Mouse (Mus musculus) cerebral cortex, adult 2 months (tissue): ENCODE results near the gene Ascc3.

Source experiments
- WGBS: fragments of 180-500 bp; shearing (Covaris S2); methylation state at CpG from one replicate; pipeline ENCODE4 v1.1.7; 2018; 5-methylcytosine and 5-hydroxymethylcytosine counted together

Gene Ascc3

DNA sequence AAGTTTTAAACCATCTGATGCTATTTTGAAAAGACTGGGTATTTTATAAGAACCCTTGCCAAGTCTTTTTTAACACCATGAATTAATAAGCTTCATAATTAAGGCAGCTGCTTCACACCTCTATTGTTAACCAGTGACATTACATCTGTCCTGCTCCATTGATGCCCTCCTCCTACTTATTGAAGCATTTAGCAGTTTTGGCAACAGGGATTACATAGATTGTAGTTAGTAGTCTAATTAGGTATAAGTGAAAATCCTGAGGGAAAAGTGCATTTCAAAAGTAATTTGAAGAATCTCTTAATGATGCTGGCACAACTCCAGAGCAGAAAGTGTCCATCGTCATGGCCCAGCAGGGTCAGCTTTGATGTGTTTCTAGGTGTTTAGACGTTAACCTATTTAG, 180.3 kb downstream of the Ascc3 start:
- 47% methylated on average over 2 of the region's 2 CpGs for WGBS

- 75% methylated on average over 2 of the region's 2 CpGs for WGBS
Observed at GRCm38 (mm10) chr10:50773846-50774245, 181.4 kb downstream of the Ascc3 start.

DNA sequence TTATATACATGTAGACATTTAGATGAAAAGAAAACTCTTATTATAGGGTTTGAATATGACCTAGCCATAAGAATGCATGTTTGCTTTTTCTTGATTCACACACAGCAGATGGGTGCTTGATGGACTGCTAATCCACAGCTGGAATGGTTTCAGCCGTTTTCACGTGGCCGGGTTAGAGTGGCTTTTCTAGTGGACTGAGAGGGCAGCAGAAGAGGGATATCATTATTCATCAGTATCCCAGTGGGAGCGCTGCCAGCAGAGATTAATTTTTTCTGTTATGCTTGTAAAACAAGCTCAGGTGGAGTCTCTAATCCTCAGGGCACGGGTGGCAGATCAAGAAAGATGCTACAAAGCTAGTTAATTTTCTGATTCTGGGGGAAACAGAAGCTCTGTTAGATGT, 200.4 kb downstream of the Ascc3 start:
- 61% methylated on average over 5 of the region's 5 CpGs for WGBS

GRCm38 (mm10) chr10:50801594-50801993, 209.1 kb downstream of the Ascc3 start:
- 65% methylated on average over 2 of the region's 2 CpGs for WGBS

- 71% methylated on average over 2 of the region's 2 CpGs for WGBS
Observed at GRCm38 (mm10) chr10:50802380-50802779, 209.9 kb downstream of the Ascc3 start.

- 97% methylated on average over 2 of the region's 2 CpGs for WGBS
Observed at GRCm38 (mm10) chr10:50806166-50806565, 213.7 kb downstream of the Ascc3 start.

DNA sequence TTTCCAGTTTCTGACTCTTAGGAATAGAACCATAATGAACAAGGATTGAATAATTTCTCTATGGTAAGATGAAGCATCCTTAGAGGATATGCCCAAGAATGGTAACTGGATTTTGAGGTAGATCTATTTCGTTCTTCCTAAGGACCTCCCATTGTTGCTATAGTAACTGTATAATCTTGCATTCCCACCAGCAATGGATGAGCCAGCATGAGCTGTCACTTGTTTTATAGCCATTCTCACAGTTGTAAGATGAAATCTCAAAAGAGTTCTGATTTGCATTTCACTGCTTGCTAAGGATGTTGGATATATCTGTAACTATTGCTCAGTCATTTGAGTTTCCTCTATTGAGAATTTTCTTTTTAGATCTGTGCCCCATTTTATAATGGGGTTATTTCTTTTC, 229.9 kb downstream of the Ascc3 start:
- WGBS = 58% methylated on average over 1 of the region's 1 CpGs

GRCm38 (mm10) chr10:50834533-50834932, 242.1 kb downstream of the Ascc3 start:
- WGBS = 88% methylated on average over 2 of the region's 2 CpGs

DNA sequence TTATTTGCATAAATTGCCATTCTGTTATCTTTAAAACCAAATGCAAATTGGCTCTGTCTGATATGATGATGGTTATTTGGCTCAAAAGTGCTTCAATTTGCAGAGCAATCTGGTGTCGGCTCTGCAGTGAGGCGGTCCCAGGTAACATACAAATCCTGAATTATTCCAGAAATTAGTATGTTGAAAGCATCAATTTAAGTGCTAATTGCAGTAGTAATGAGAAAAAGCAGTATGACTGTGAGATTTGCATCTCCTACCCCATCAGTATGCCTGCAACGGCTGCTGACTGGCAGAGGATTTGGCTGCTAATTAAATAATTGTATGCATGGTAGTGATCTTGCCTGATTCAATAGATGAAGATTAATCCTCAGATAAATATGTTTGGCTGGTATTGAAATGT, 250.9 kb downstream of the Ascc3 start:
- WGBS = 65% methylated on average over 3 of the region's 3 CpGs

DNA sequence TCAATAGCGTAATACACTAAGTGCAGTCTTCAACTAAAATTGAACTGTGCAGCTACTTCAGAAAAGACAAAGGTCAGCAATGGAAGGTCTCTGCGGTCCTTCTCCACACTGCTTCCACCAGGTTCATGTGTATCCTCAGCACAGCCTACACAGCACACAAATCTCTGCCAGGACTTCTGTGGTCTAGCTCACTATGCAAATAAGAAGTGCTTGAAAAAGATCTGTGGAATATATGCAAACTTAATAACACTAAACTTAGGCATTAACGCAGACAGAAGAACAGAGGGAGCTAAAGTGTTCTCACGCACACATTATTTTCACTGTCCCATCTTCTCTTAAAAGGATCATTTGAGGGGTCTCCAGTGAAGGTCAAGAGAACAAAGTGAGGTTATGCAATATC, 275.7 kb downstream of the Ascc3 start:
- WGBS = 58% methylated on average over 4 of the region's 4 CpGs

- 90% methylated on average over 5 of the region's 5 CpGs for WGBS
Observed at GRCm38 (mm10) chr10:50876952-50877351, 284.5 kb downstream of the Ascc3 start.

GRCm38 (mm10) chr10:50881476-50882069, 289.1 kb downstream of the Ascc3 start:
- WGBS = 40% methylated on average over 2 of the region's 2 CpGs

GRCm38 (mm10) chr10:50882366-50882765, 289.9 kb downstream of the Ascc3 start:
- whole genome bisulfite sequencing = 92% methylated on average over 2 of the region's 2 CpGs

GRCm38 (mm10) chr10:50886305-50886704, 293.8 kb downstream of the Ascc3 start:
- 72% methylated on average over 4 of the region's 4 CpGs for WGBS

DNA sequence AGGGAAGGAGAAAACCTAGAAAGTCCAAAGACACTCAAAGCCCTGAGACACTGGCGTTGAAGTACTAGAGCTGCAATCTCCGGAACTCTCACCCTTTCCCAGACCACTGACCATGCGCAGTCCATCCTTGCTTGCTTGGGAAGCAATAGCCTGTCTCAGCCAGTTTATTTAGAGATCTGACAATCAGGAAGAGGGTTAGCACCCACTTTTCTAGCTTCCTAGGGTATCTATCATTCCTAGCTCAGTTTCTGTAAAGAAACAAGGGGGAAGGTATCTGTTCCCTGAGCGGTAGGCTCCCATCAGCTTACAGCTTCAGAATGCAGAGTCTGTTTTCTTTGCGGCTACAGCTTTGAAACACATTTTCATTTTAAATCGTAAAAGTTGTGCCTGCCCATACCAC, 298.2 kb downstream of the Ascc3 start:
- WGBS = 29% methylated on average over 6 of the region's 6 CpGs

DNA sequence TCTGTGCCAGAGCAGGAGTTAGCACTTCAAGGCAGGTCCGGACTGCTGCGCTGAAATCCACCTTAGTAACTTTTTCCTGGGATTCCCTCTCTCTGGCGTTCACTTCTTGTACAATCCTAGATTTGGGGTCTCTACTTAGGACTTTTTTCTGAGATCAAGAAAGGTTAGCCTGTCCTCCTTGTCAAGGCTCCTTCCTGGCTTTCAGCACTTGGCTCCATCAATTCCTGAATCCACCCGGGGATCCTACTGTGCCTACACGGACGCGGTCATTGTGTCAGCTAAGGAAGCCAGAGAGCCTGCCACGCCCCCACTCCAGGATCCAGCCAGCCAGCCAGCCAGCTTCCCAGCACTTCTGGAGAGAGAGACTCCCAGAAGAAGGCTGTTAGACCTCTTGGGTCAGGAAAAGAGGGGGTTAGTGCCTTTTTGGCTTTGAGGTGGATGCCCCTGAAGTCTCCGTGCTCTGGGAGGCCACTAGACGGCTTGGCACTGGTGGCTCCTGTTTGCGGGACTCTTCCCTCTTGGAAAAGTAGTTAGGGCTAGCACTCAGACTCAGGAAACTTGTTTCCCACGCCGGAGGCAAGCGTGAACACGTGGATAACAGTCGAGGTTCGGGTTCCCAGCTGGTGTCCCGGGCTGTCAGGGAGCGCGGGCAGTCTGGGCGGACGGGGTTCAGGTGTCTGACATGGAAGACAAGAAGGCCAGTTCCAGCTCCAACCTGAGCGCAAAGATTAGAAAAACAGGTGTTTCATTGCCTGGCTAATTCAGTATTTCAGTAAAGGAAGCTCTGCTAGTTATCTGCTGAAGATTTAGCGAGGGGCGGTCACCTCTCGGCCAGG, 299.6 kb downstream of the Ascc3 start:
- WGBS = 3% methylated on average over 26 of the region's 26 CpGs

GRCm38 (mm10) chr10:50892751-50893320, 300.4 kb downstream of the Ascc3 start:
- WGBS = 8% methylated on average over 15 of the region's 15 CpGs

DNA sequence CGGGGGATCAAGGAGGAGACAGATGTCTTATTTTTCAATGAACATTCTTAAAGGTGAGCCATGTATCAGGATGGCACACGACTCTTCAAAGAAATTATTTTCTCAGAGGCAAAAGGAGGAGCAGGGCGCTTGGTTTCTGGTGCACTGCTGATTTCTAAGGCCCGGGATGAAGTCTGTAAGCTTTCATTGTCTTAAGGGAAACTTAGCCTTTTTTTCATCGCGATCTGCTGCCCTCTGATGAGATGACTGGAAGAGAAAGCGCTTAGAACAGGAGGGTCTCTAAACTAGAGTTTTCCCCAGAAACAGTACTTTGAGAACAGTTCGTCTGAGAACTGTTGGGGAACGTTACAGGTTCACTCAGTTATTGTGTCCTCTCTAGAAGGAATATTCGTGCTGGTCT, 301.1 kb downstream of the Ascc3 start:
- 8% methylated on average over 10 of the region's 10 CpGs for WGBS

DNA sequence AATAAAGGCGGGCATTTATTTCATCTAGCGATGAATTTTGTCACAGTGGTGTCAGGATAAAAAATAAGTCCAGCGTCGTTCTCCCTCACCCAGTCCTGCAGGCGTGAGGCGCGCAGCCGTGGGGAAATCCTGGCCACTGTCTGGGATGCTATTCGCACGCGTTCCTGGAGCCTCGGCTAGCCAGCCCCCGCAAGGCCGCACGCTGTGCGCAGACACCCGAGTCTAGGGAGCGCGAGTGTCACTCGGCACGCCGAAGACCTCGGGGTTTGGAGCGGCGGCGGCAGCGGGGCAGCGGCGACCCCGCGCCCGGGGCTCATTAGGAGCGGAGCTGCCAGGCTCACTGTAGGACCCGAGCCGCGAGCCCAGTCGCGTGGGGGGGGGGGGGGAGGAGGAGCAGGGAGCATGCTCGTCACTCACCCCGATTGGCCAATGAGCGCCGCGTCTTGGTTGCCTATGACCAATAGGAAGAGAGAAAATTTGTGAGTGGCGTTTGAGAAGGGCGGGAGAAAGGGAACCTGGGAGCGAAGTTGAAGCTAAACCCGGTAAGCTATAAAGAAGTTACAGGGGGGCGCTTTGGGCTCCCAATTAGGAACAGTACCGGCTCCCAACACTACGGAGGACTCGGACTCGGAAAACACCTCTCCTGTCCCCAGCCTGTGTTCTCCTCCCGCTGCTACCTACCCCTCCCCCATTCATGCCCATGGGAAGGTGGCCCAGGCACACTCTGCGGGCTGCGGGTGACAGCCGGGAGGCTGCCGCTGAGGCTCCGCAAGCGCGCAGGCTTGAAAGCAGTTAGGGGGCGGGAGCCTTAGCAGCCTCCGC, 301.9 kb downstream of the Ascc3 start, which contains the start of gene Sim1:
Gene Sim1, plus strand, starts transcription at position 585 of the 822 bp plus-strand sequence.
- 1% methylated on average over 62 of the region's 62 CpGs for WGBS

DNA sequence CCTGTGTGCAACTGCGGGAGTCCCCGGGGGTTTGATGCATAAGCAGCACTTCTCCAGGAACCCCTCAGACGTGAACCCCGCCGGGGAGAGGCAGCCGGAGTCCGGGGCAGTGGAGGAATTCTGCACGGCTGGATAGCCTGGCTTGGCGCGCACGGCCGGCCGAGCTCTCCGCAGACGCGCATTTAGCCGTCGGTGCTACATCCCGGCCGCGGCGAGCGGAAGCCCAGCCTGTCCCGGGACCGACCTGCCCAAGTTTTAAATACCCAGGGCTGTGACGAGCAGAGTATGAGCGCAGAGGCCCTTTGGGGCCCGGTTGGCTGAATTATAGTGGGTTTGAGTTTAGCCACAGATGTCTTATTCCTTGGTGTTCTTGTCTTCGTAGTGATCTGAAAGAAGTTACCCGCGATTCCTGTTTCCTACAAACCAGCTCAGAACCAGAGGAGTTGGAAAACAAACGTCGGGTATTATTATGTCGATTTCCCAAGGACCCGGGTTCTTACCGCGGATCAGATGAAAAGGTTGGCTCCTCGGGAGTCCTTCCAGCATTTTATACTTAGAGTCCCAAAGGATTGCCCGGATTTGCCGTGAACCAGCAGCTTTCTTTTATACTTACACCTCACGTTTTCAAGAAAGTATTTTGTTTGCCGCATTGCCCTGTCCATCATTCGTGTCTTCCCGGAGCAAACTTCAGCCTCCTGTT, 302.8 kb downstream of the Ascc3 start:
- WGBS = 2% methylated on average over 44 of the region's 44 CpGs
